Mouse (Mus musculus): ENCODE data around the gene Pde5a.

The Pde5a gene

DNA sequence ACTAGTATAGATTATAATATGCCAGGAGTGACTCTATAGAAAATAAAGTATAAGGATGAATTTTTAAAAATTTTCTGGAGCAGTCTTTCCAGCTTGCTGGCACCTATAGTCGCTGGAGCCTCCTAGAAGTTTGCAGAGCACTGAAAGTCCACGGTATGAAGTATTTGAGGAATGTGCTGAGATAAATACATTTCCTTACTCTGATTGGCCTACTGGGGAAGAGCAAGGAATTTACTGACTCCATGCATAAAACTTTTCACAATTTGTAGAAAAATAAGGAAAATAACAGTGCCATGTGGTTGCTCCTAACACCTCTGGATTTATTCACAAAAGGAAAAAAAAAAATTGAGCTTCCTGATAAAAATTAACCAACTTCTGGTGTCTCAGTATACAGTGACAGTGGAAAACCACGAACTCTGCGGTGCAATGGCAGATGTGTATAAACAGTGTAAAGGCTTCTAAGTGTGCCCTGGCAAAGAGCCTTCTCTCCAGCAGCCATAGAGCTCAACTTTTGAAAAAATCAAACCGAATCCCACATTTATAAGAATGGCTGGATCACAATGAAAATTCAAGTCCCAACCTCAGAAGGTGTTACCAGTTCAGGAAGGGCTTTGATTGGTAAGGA is 119.8 kb downstream of the Pde5a start:
- no peak for DNase-seq (ENCODE audit: low spot score in 2 of 2)

- DNase-seq (ENCODE audit: low spot score in 2 of 2), result no peak
These were observed 126.4 kb downstream of the Pde5a start for GRCm38 (mm10) chr3:122855149-122855548.

- no peak for DNase-seq (ENCODE audit: low spot score in 2 of 2)
These were observed 131.1 kb downstream of the Pde5a start for GRCm38 (mm10) chr3:122859829-122860228.

- no peak for DNase-seq (ENCODE audit: low spot score in 2 of 2)
These were observed 132.1 kb downstream of the Pde5a start for GRCm38 (mm10) chr3:122860573-122861498.

GRCm38 (mm10) chr3:122865092-122865491 is 136.3 kb downstream of the Pde5a start:
- no peak for DNase-seq (ENCODE audit: low spot score in 2 of 2)

GRCm38 (mm10) chr3:122868270-122868669 is 139.5 kb downstream of the Pde5a start:
- DNase-seq (ENCODE audit: low spot score in 2 of 2), result no peak

- no peak for DNase-seq (ENCODE audit: low spot score in 2 of 2)
These were observed 142.8 kb downstream of the Pde5a start for GRCm38 (mm10) chr3:122871596-122871995.

GRCm38 (mm10) chr3:122876870-122877269 is 148.1 kb downstream of the Pde5a start:
- no peak for DNase-seq (ENCODE audit: low spot score in 2 of 2)

GRCm38 (mm10) chr3:122877543-122877942 is 148.8 kb downstream of the Pde5a start:
- DNase-seq (ENCODE audit: low spot score in 2 of 2), result no peak

DNA sequence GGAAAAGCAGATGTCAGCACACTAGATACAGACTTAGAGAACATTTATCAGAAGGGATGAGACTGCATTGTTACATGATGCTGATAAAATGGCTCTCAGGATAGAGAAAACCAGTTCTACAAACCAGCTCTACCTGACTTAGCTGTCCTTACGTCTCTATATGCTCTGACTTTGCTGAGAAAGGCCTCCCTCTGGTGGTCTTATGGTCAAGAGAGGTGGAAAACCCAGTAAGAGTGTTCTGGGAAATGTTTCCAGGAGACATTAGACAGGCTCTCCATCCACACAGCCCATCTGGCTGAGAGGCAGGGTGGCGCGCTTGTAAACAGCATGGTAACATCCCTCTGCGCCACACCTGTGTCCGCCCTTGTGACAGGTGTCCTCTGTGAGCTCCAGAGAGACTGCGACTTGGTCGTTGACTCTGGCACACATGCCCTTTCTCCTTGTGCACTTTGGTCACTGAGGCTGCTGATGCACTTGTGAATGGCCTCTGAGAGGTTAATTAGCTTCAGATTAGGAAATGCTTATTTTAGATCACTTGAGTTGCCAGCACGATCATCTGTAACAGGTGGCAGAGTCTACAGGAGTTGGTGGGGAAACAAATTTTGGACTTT is 150.1 kb downstream of the Pde5a start:
- DNase-seq (ENCODE audit: low spot score in 2 of 2), result no peak

- no peak for DNase-seq (ENCODE audit: low spot score in 2 of 2)
These were observed 159.0 kb downstream of the Pde5a start for GRCm38 (mm10) chr3:122887505-122888301.

GRCm38 (mm10) chr3:122888371-122888819 is 159.6 kb downstream of the Pde5a start:
- DNase-seq (ENCODE audit: low spot score in 2 of 2), result no peak

DNA sequence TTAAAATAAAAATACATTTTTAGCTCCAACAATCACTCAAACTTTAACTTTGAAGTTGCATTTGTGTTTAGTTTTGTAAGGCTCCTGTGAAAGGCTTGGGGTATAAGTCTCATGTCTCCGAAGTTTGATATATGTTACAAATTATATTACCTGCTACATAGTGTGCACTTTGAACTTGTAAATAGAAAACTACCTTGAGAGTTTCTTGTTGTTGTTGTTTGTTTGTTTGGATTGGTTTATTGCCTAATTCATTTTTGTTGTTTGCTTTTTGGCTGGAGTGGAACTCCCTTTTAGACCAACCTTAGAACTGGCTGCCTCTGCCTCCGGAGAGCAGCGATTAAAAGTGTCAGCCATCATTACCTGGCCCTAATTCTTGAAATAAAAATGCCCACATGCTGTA is 166.0 kb downstream of the Pde5a start, which contains the start of gene Fabp2:
TSS of gene Fabp2 (plus strand) at position 301 of the 400 bp plus-strand sequence.
- DNase-seq (ENCODE audit: low spot score in 2 of 2), result no peak

DNA sequence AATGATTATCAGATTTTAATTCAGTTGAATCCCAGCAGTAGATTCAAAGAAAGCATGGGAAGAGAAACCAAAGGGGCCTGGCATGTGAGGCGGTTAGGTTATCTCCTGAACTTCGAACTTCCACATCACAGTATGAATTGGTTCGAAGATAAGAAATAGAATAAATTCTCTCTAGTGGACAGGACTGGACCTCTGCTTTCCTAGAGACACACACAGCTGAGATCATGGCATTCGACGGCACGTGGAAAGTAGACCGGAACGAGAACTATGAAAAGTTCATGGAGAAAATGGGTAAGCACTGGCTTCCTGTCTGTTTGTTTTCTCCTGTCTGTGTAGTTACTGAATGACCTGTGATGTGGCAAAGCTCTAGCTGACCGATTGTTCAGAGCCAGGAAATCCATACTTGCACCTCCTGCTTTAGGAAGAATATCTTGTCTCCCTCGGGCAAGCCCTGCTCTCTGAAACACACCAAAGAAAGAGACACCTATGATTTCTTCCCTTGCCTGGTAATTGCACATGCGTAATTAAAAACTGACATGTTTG is 166.5 kb downstream of the Pde5a start:
- no peak for DNase-seq (ENCODE audit: low spot score in 2 of 2)

DNA sequence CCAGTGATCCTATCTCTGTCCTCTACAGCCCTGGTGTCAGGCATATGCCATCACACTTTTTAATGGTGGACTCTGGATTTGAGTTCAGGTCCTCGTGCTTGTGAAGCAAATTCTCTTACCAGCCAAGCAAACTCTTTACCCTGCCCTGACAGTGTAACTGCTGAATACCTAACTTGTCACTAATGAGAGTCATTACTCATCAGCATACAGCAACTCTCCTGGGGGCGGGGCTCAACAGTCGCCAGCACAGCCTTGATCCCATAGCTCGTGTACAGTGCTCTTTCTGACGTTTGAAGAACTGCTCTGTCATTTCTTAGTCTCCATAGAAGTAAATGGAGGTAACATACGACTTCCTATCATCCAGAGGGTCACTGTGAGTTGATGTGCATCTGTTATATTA is 169.5 kb downstream of the Pde5a start:
- DNase-seq (ENCODE audit: low spot score in 2 of 2), result no peak

GRCm38 (mm10) chr3:122903746-122904433 is 175.1 kb downstream of the Pde5a start:
- peak in 1 of 2 experiments; percentile 35 for DNase-seq (ENCODE audit: low spot score in 2 of 2)

DNA sequence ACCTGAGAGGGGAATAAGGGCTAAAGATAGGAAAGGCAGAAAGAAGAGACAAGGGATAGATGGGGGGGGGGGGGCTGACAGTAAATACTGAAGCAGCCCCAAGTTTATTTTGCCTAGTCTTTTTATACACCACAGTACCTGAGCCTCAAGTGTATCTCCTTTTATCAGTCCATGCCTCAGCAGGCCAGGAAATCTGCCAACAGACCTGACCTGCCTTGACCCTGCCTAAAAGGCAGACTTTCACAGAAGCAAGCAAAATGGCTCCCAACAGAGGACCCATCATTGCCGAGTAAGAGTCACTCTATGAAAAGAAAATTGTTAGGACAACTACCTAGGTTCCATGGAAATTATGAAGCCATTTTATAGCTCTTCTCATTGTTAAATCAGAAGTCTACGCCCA is 179.1 kb downstream of the Pde5a start:
- no peak for DNase-seq (ENCODE audit: low spot score in 2 of 2)
